Mouse (Mus musculus) kidney, adult 2 months (tissue): ENCODE measurements around the gene Cish.

Experiments
- CTCF ChIP-seq: fragments of 200-500 bp; conservative IDR thresholded peaks from 2 replicates; pipeline ENCODE4 v1.5.1; 2011; ENCODE audit warnings: low read depth, mild to moderate bottlenecking, control low read depth, low read length, moderate library complexity, mixed read lengths; ENCODE audit not compliant: insufficient read depth, insufficient read length
- POLR2A ChIP-seq: fragments of 200-500 bp; IDR thresholded peaks from one replicate; pipeline ENCODE4 v1.6.1; 2011; ENCODE audit warnings: low read depth, low read length, control low read depth

GRCm38 (mm10) chr9:107344027-107344426 lies 48.2 kb downstream of the Cish start:
- TF ChIP-seq CTCF (no peak), POLR2A (no peak)
